Mouse (Mus musculus) liver, embryonic 13.5 days (tissue): ENCODE results near the gene Ddx11. TPM values are rescaled to one million over a fixed set of nuclear protein-coding genes. Genes with fewer than 3 reads are reported as not detected.
"Not testable (repeated sequence)": the region's sequence is repeated elsewhere in the genome, so short reads cannot be mapped to it uniquely, and the experiment has no call there.

Experiments
- ATAC-seq: fragments of 200-750 bp; cut with Nextera tagmentation; 2 replicates; pipeline ENCODE4 v1.8.0; 2017; ENCODE audit warnings: low read depth, mild to moderate bottlenecking, moderate number of reproducible peaks, moderate library complexity
- DNase-seq: peaks from one replicate; pipeline ENCODE4 v3.0.0; 2022
- H3K27ac ChIP-seq: fragments of 300-500 bp; sonication (generic); 2 replicates; pipeline ENCODE4 v1.5.1; 2015; ENCODE audit warnings: moderate library complexity, mild to moderate bottlenecking, inconsistent platforms
- H3K27me3 ChIP-seq: fragments of 300-500 bp; sonication (generic); 2 replicates; pipeline ENCODE4 v1.6.1; 2015; ENCODE audit warnings: mild to moderate bottlenecking, inconsistent platforms
- H3K36me3 ChIP-seq: fragments of 300-500 bp; sonication (generic); 2 replicates; pipeline ENCODE4 v1.6.1; 2015; ENCODE audit warnings: mild to moderate bottlenecking, inconsistent platforms
- H3K4me1 ChIP-seq: fragments of 300-500 bp; sonication (generic); replicated peaks from 2 replicates; pipeline ENCODE4 v1.6.1; 2015; ENCODE audit warnings: inconsistent platforms
- H3K4me2 ChIP-seq: fragments of 300-500 bp; sonication (generic); 2 replicates; pipeline ENCODE4 v1.6.1; 2015; ENCODE audit warnings: inconsistent platforms, mild to moderate bottlenecking, moderate library complexity
- H3K4me3 ChIP-seq: fragments of 300-500 bp; sonication (generic); replicated peaks from 2 replicates; pipeline ENCODE4 v1.5.1; 2015; ENCODE audit warnings: mild to moderate bottlenecking, inconsistent platforms
- H3K9ac ChIP-seq: fragments of 300-500 bp; sonication (generic); 2 replicates; pipeline ENCODE4 v1.6.1; 2015; ENCODE audit warnings: mild to moderate bottlenecking, inconsistent platforms
- H3K9me3 ChIP-seq: fragments of 300-500 bp; sonication (generic); replicated peaks from 2 replicates; pipeline ENCODE4 v1.6.1; 2016; ENCODE audit warnings: inconsistent platforms
- WGBS: fragments of 180-500 bp; shearing (Covaris S2); methylation state at CpG from one replicate; pipeline ENCODE4 v1.1.7; 2015; ENCODE audit not compliant: insufficient replicate concordance; 5-methylcytosine and 5-hydroxymethylcytosine counted together
- polyA plus RNA-seq: library from polyadenylated mRNA; unstranded; fragments of >200 nt; fragmentation: Nextera tagmentation; extraction: Ambion mirVana; gene quantifications from 2 replicates; pipeline ENCODE4 v1.2.1, GENCODE M21; 2015

Gene Ddx11
- polyA plus RNA-seq, 1 experiment from 2014 or later, result 8.6 TPM

DNA sequence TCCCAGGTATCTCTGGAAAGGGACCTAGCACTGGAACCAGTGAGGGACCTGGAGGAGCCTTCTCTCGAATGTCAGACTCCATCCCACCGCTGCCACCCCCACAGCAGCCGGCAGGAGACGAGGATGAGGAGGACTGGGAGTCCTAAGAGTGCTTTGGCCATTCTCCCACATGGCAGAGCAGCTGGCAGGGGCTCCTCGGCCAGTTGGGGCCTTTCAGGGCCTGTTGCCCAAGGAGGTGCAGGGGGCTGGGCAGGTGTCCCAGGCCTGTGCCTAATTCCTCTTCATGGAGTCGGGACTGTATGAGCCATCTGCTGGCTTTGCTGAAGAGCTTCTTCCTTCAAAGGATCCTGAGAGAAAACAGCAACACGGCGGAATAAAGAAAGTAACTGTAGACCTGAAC, 4.3 kb upstream of the Ddx11 start:
- Histone ChIP-seq H3K27me3 (no peaks in the 10 kb centered on the region), H3K4me1 (peaks cover 26% of the 10 kb centered on the region), H3K4me3 (no peak overlapping the region), H3K27ac (no peak overlapping the region), H3K9ac (no peak overlapping the region), H3K36me3 (peaks cover 68% of the 10 kb centered on the region), H3K4me2 (no peak overlapping the region), H3K9me3 (no peaks in the 10 kb centered on the region)
- DNase-seq (no peak), ATAC-seq (no peak)
- 89% methylated on average over 8 of the region's 8 CpGs for WGBS

DNA sequence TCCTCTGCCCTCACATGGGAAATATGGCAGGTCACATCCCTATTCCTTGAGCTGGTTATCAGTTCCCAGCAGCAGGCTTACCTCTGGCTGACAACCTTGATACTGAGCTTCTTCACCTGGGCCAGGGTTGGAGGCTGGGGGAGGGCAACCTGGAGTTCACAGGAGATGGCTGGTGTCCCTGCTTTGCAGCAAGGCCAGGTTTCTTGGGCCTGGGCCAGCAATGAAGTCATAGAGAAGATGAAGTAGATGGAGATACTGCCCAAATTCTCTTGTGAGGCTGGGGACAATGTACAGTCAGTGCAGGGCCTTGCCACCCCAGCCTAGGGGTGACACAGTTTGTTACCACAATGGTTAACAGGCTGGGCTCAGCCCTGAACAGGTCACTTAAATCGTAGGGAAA, 2.6 kb upstream of the Ddx11 start:
- no peaks in the 10 kb centered on the region for H3K27me3 ChIP-seq

DNA sequence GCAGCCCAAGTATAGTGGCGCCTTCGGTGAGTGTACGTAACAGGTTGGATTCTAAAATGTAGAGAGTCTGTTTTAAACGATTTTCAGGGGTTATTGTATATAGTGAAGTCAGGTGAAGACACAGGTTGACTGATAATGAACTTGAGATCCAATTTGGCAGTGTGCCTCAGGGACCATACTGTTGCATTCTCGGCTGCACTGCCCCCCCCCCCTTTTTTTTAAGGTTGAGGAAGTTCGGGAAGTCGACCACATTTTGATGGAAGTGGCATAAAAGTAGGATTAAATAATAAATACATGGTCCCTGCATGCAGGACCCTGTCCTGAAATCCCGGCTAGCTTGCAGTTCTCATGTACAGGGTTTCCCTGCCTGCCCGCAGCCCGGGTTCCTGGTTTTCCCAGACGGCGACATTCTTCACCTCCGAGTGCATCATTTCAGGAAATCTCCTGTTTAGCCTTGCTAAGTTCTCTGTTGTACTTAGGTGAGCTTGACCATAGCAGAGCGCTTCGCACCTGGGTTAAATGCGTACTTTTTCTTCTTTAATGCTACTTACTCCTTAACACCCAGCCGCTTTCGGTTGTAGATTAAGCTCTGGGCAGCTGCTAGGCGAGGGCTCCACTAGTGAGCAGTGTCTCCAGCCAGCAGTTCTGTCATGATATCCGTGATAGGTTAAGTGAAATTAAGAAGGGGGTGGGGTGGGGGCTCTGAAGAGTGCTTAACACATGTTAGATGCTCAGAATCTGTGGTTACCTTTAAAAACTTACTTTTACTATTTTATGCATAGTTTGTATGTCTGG, 693 bp downstream of the Ddx11 start:
- peak overlapping the region; percentile 94 for H3K27ac ChIP-seq
- H3K36me3 ChIP-seq, result peaks cover 46% of the 10 kb centered on the region
- H3K4me1 ChIP-seq, result peaks cover 42% of the 10 kb centered on the region
- peak overlapping the region; percentile 88 for H3K4me3 ChIP-seq
- peak overlapping the region; percentile 89 for H3K4me2 ChIP-seq
- ATAC-seq (peak; percentile 21), DNase-seq (no peak)
- peak overlapping the region; percentile 86 for H3K9ac ChIP-seq
- H3K9me3 ChIP-seq, result no peaks in the 10 kb centered on the region
- 1% methylated on average over 20 of the region's 20 CpGs for WGBS
- H3K27me3 ChIP-seq, result no peaks in the 10 kb centered on the region

More for the DNA sequence above, 2.6 kb upstream of the Ddx11 start:
- H3K4me1 ChIP-seq, result peaks cover 42% of the 10 kb centered on the region
- H3K27ac ChIP-seq, result no peak overlapping the region
- H3K4me3 ChIP-seq, result no peak overlapping the region
- whole genome bisulfite sequencing, result 64% methylated on average over 1 of the region's 1 CpGs
- no peak overlapping the region for H3K9ac ChIP-seq
- no peak overlapping the region for H3K4me2 ChIP-seq
- no peaks in the 10 kb centered on the region for H3K9me3 ChIP-seq
- H3K36me3 ChIP-seq, result peaks cover 50% of the 10 kb centered on the region
- DNase-seq (no peak), ATAC-seq (no peak)

DNA sequence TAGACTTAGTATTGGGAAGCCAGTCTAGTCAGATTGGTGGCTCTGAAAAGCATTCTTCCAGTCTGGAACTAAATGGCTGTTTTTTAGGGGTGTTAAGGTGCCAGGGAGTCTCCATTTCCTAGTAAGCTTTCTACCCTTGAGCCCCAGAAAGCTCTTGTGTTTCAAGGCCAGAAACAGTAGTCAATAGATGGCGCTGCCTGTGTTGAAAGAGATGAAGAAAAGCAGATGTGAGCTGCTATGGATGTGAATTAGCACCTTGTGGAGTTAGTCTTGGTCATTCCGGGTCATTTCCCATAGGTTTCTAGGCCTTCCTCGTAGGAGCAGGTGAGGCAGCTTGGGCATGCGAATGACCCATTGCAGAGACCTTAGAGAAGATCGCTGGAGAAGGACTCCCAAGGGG, 1.9 kb downstream of the Ddx11 start:
- Histone ChIP-seq H3K9ac (peak overlapping the region; percentile 86), H3K27me3 (no peaks in the 10 kb centered on the region), H3K4me3 (peak overlapping the region; percentile 88), H3K4me2 (peak overlapping the region; percentile 89), H3K27ac (peak overlapping the region; percentile 94), H3K36me3 (peaks cover 43% of the 10 kb centered on the region), H3K4me1 (peaks cover 42% of the 10 kb centered on the region), H3K9me3 (no peaks in the 10 kb centered on the region)
- DNase-seq (no peak), ATAC-seq (no peak)
- WGBS, result 77% methylated on average over 5 of the region's 5 CpGs

DNA sequence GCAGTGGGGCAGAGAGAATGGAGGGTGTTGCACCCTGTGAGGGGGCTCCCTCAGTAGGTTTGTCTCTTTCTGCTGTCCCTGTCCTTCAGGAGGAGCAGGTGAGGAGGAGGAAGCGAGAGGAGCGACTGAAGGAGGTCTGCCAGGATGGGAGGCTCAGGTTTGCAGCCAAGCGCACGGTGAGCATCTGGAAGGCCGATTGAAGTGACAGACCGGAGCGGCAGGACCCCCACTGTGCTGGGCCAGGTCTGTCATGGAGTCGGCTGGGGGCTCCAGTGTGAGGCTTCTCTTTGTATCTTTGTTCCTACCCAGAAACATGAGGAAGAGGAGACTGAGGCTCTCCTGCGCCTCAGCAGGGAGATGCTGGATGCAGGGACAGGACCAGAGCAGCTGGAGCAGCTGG, 7.1 kb downstream of the Ddx11 start:
- Histone ChIP-seq H3K36me3 (peaks cover 83% of the 10 kb centered on the region), H3K4me3 (no peak overlapping the region), H3K4me2 (no peak overlapping the region), H3K27me3 (no peaks in the 10 kb centered on the region), H3K27ac (no peak overlapping the region), H3K4me1 (peaks cover 3% of the 10 kb centered on the region), H3K9ac (no peak overlapping the region), H3K9me3 (no peaks in the 10 kb centered on the region)
- WGBS, result 83% methylated on average over 9 of the region's 9 CpGs
- DNase-seq, result no peak
- no peak for ATAC-seq

DNA sequence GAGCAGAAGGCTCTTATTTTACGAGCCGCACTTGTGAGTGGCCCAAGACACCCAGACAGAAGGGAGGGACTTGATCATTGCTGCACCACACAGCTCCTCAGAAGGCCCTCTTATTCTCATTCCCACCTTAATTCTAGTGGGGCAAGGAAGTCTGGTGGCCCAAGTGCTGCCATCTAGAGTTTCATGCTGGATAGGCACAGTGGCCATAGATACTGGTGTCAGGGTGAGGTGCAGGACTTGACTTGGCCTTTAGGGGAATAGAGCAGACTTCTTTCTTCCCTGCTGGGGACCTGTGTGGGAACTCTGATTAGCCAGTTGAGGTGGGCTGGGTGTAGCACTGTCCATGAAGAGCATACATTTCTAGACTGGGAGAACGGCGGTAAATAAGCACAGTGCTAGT, 7.9 kb downstream of the Ddx11 start:
- Histone ChIP-seq H3K36me3 (peaks cover 90% of the 10 kb centered on the region), H3K4me3 (no peak overlapping the region), H3K27me3 (no peaks in the 10 kb centered on the region), H3K9ac (no peak overlapping the region), H3K4me2 (no peak overlapping the region), H3K27ac (no peak overlapping the region), H3K4me1 (no peaks in the 10 kb centered on the region), H3K9me3 (no peaks in the 10 kb centered on the region)
- DNase-seq, result no peak
- ATAC-seq, result peak; percentile 47; the same call in 1 of the 2 replicates
- 94% methylated on average over 4 of the region's 4 CpGs for WGBS

DNA sequence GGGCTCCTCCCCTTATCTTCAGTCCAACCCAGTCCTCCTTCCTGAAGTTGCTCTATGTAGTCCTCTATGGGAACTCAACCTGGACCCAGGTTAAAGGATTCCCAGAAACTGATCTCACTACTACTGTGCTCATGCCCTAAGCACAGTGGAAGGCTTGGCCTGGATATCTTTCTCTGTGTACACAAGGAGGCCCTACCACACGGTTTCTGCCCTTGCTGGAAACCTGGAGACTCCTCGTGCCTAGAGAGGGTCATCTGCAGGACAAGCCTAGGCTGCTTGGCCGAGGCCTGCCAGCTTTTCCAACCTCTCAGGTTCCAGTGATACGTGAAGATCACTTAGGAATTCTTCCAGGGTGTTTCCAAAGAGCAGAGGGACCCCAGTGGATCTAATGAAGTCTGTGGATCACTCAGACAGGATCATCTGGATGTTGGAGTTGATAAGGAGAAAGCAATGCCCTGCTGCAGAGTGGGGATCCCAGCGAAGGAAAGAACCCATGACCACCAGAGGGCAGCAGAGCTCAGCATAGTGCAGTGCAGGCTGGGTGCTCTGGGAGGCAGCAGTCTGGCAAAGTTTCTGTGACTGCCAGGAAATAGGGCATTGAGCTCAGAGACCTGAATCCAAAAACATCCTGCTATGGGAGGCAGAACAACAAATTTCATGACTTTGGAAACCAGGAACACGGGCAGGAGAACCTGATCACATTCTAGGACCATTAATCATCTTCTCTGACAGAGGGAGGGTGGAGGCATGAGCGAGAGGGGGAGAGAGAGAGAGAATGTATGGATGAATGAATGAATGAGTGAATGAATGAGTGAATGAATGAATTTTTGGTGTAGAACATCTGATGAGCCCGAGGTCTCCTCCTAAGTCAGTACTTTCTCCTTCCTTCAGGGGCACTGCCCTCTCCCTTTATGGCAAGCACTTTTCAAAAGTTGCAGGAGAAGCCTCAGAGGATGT, 29.7 kb downstream of the Ddx11 start:
- not testable (repeated sequence) for H3K4me1 ChIP-seq, H3K9ac ChIP-seq, H3K27ac ChIP-seq, H3K4me2 ChIP-seq, H3K9me3 ChIP-seq, H3K27me3 ChIP-seq, DNase-seq, H3K4me3 ChIP-seq
- peaks cover 43% of the 10 kb centered on the region for H3K36me3 ChIP-seq
- peak; percentile 71 for ATAC-seq
- 66% methylated on average over 5 of the region's 8 CpGs for WGBS

DNA sequence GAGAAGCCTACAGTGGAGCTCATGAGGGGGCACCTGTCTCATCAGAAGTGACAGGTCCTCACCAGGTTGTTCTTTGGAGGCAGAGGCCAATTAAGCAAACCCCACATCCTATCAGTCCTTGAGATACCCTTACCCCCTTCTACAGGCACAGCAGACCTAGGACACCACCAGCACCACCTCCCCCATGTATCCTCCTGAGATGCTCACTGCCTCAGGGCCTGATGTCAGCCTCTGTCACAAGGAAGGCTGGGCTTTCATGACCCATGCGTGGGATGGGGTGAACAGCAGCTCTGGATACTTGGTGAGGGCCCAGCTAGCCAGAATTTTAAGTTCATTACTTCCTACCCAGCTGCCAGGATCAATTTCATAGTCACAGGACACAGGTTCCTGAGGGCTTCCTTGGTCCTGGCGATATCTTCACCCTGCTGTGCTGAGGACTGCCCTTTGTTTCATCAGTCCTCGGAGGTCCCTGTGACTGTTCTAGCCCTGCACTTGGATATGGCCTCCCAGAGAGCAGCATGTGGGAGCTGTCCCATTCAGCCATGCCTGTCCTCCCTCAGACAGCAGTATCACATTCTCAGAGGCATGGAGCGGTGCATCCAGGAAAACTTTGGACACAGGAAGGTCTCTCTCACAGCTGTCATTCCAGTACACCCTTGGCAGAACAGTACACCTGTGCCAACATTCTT, 30.6 kb downstream of the Ddx11 start:
- H3K4me3 ChIP-seq, DNase-seq, ATAC-seq, H3K9ac ChIP-seq, H3K9me3 ChIP-seq, H3K27me3 ChIP-seq, H3K4me1 ChIP-seq, H3K27ac ChIP-seq, H3K4me2 ChIP-seq: not testable (repeated sequence)
- peaks cover 34% of the 10 kb centered on the region for H3K36me3 ChIP-seq
- WGBS, result 70% methylated on average over 4 of the region's 4 CpGs

DNA sequence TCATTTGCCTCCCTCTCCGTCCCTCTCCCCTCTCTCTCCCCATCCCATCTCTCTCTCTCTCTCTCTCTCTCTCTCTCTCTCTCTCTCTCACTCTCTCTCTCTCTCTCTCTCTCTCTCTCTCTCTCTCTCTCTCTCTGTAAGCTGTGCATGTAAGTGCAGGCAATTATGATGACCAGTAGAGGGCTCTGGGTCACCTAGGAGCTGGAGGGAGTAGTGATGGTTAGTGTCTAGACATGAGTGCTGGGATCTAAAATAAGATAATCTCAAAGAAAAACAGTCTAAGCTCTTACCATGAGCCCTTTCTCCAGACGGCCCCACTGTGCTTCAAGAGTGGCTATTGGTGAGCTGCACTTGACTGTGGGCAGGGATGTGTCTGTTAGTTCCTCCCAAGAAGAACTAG, 31.6 kb downstream of the Ddx11 start:
- H3K4me2 ChIP-seq, result no peak overlapping the region
- no peak for ATAC-seq
- no peaks in the 10 kb centered on the region for H3K9me3 ChIP-seq
- H3K27me3 ChIP-seq, result no peaks in the 10 kb centered on the region
- peaks cover 24% of the 10 kb centered on the region for H3K36me3 ChIP-seq
- H3K4me3 ChIP-seq, result no peak overlapping the region
- DNase-seq, result no peak
- H3K9ac ChIP-seq, result no peak overlapping the region
- no peaks in the 10 kb centered on the region for H3K4me1 ChIP-seq
- H3K27ac ChIP-seq, result no peak overlapping the region
- 44% methylated on average over 2 of the region's 2 CpGs for WGBS

DNA sequence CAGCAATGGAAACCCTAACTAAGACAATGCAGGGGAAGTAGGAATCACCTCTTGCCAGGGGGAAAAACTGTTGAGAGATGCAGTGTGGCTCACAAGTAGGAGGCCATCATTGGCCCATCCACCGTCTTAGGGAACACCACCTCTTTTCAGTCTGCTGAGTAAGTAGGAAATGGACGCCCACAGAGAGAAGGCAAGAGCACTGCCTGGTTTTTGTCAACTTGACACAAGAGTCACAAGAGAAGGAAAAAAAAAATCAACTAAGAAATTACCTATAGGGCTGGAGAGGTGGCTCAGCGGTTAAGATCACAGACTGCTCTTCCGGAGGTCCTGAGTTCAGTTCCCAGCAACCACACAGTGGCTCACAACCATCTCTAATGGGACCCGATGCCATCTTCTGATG, 35.0 kb downstream of the Ddx11 start:
- DNase-seq (no peak), ATAC-seq (no peak)
- Histone ChIP-seq H3K4me1 (no peaks in the 10 kb centered on the region), H3K9me3 (peaks cover 14% of the 10 kb centered on the region; the same call in 1 of the 2 replicates), H3K4me3 (no peak overlapping the region), H3K9ac (no peak overlapping the region), H3K4me2 (no peak overlapping the region), H3K27me3 (no peaks in the 10 kb centered on the region), H3K27ac (no peak overlapping the region), H3K36me3 (no peaks in the 10 kb centered on the region)
- 72% methylated on average over 5 of the region's 5 CpGs for WGBS

DNA sequence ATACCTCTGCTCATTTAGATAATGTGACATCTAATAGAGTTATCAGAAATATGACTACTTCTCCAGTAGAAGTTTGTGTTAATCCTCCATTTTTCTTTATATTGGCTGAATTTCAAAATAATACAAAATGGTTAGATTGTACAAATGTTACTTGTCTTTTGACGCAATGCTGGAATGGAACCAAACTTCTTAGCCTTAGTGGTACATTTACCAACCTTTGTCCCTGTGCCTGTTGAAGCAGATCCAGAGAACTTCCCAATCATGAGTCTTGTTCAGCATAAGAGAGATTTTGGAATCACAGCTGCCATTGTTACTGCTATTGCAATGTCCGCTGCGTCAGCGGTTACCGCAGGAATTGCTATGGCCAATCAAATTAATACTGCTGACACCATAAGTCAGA, 43.8 kb downstream of the Ddx11 start:
- not testable (repeated sequence) for H3K4me1 ChIP-seq, H3K36me3 ChIP-seq, H3K27ac ChIP-seq, ATAC-seq, H3K27me3 ChIP-seq, DNase-seq, H3K4me2 ChIP-seq, H3K4me3 ChIP-seq, H3K9ac ChIP-seq
- WGBS, result 79% methylated on average over 5 of the region's 5 CpGs
- H3K9me3 ChIP-seq, result peaks cover 14% of the 10 kb centered on the region; the same call in 1 of the 2 replicates
